Mouse (Mus musculus) cortical plate, adult 2 months (tissue): ENCODE data around the gene Apoc3. TPM values are rescaled to one million over a fixed set of nuclear protein-coding genes. Genes with fewer than 3 reads are reported as not detected.
A peak's percentile ranks its signal among the peaks of the same experiment; 100 is the strongest.

Source experiments
- H3K27ac ChIP-seq: fragments of 200-500 bp; 2 replicates; pipeline ENCODE4 v1.5.1; 2012; ENCODE audit warnings: low read length, control low read depth, inconsistent platforms; ENCODE audit not compliant: insufficient read depth
- H3K4me1 ChIP-seq: fragments of 200-500 bp; 2 replicates; pipeline ENCODE4 v1.6.1; 2011; ENCODE audit warnings: low read length; ENCODE audit not compliant: control insufficient read depth, insufficient read depth
- H3K4me3 ChIP-seq: fragments of 200-500 bp; 2 replicates; pipeline ENCODE4 v1.5.1; 2011; ENCODE audit warnings: mild to moderate bottlenecking, low read length, control low read depth; ENCODE audit not compliant: insufficient read depth
- CTCF ChIP-seq: fragments of 200-500 bp; IDR thresholded peaks from 2 replicates; pipeline ENCODE4 v1.5.1; 2011; ENCODE audit warnings: mild to moderate bottlenecking, control low read depth, low read length; ENCODE audit not compliant: insufficient read depth; ENCODE audit errors: extremely low read depth
- POLR2A ChIP-seq: fragments of 200-500 bp; IDR thresholded peaks from 2 replicates; pipeline ENCODE4 v1.6.1; 2011; ENCODE audit warnings: mild to moderate bottlenecking, low read length, control low read depth; ENCODE audit not compliant: insufficient read depth; ENCODE audit errors: extremely low read depth
- polyA plus RNA-seq: library from polyadenylated mRNA; depleted of rRNA; stranded (reverse); fragments of >200 nt; gene quantifications from 2 replicates; pipeline ENCODE4 v1.2.3, GENCODE M21; 2012; rRNA removed

Gene Apoc3
- 0.96 and 1.1 TPM in 2 replicates for polyA plus RNA-seq

GRCm38 (mm10) chr9:46235596-46235648 lies at the start of gene Apoc3:
Gene Apoc3 (minus strand): TSS chr9:46235636.
- Histone ChIP-seq H3K4me3 (no peak within 1 kb of the TSS), H3K4me1 (no peaks in the 10 kb centered on the region), H3K27ac (no peak within 1 kb of the TSS)
- no peak for TF ChIP-seq CTCF
- TF ChIP-seq POLR2A, result no peak

GRCm38 (mm10) chr9:46282631-46283436 lies 47.4 kb upstream of the Apoc3 start, which contains the start of gene Bud13:
Gene Bud13 (plus strand): TSS chr9:46283008.
- H3K27ac ChIP-seq, result no peak within 1 kb of the TSS
- TF ChIP-seq CTCF, result peak; percentile 38
- peak; percentile 80 for TF ChIP-seq POLR2A

GRCm38 (mm10) chr9:46274494-46274893 lies 39.1 kb upstream of the Apoc3 start:
- no peak for TF ChIP-seq CTCF
- no peak for TF ChIP-seq POLR2A
- Histone ChIP-seq H3K27ac (no peak overlapping the region), H3K4me1 (no peaks in the 10 kb centered on the region), H3K4me3 (no peak overlapping the region)

More at GRCm38 (mm10) chr9:46282631-46283436, 47.4 kb upstream of the Apoc3 start, which contains the start of gene Bud13:
- Histone ChIP-seq H3K4me1 (peaks cover 1% of the 10 kb centered on the region; the same call in 1 of the 2 replicates), H3K4me3 (peak within 1 kb of the TSS; percentile 74)

GRCm38 (mm10) chr9:46272677-46273454 lies 37.4 kb upstream of the Apoc3 start, which contains the start of gene Zpr1:
Gene Zpr1 (plus strand): TSS chr9:46273064.
- Histone ChIP-seq H3K4me3 (peak within 1 kb of the TSS; percentile 66), H3K27ac (0 out of 2 replicates have a peak within 1 kb of the TSS, but pooled peaks have one; percentile 1), H3K4me1 (no peaks in the 10 kb centered on the region)
- TF ChIP-seq POLR2A (no peak; the same call in none of the 2 replicates), CTCF (no peak)

GRCm38 (mm10) chr9:46272070-46272469 lies 36.6 kb upstream of the Apoc3 start:
- Histone ChIP-seq H3K4me1 (no peaks in the 10 kb centered on the region), H3K27ac (no peak overlapping the region), H3K4me3 (no peak overlapping the region; the same call in 1 of the 2 replicates)
- TF ChIP-seq CTCF (no peak), POLR2A (no peak)

GRCm38 (mm10) chr9:46270782-46271181 lies 35.3 kb upstream of the Apoc3 start:
- Histone ChIP-seq H3K4me3 (no peak overlapping the region), H3K4me1 (no peaks in the 10 kb centered on the region), H3K27ac (no peak overlapping the region)
- no peak for TF ChIP-seq CTCF
- no peak for TF ChIP-seq POLR2A

- TF ChIP-seq POLR2A (no peak), CTCF (no peak)
- Histone ChIP-seq H3K27ac (no peak overlapping the region), H3K4me3 (no peak overlapping the region)
Observed at GRCm38 (mm10) chr9:46269125-46269524, 33.7 kb upstream of the Apoc3 start.

GRCm38 (mm10) chr9:46268343-46268873 lies 33.0 kb upstream of the Apoc3 start, which contains the start of gene Apoa5:
Gene Apoa5 (plus strand): TSS chr9:46268633.
- Histone ChIP-seq H3K27ac (no peak within 1 kb of the TSS), H3K4me1 (no peaks in the 10 kb centered on the region), H3K4me3 (no peak within 1 kb of the TSS)
- TF ChIP-seq POLR2A (no peak), CTCF (no peak)

More at GRCm38 (mm10) chr9:46269125-46269524, 33.7 kb upstream of the Apoc3 start:
- no peaks in the 10 kb centered on the region for H3K4me1 ChIP-seq

GRCm38 (mm10) chr9:46261131-46261530 lies 25.7 kb upstream of the Apoc3 start:
- H3K27ac ChIP-seq, result no peak overlapping the region
- TF ChIP-seq POLR2A (no peak), CTCF (no peak)
- H3K4me3 ChIP-seq, result no peak overlapping the region
- no peaks in the 10 kb centered on the region for H3K4me1 ChIP-seq
